1 mouse cellular context compared by ENCODE assay signal in the genomic region with DNA sequence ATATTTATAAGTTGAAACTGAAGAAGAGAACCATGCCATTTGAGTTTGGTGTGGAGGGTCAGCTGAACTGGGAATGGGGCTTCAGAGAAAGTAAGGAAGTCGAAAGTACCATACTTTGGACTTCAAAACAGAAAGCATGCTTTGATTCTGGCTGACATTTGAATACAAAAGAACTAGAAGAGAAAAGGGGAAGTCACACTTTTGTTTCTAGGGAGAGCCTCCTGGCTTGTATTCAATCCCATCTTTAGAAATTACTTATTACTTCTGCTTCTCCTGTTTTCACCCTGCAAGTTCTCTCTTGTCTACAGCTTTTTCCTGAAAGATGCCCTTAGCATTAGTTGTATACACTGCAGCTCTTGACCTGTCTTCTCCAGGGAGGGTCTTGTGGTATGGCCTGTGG.
A peak's percentile ranks its signal among the peaks of the same experiment; 100 is the strongest.
TF ChIP-seq lines count a peak whose summit lies in the region.

No protein-coding gene starts in this region.

TF ChIP-seq in CH12.LX, 34 proteins besides CTCF, POLR2A, EP300 and RAD21:
- no peak for TF ChIP-seq NELFE (IDR thresholded peaks at IDR 0.05; ENCODE audit: low read depth, low read length)
- TF ChIP-seq ZMIZ1 (IDR thresholded peaks at IDR 0.05; ENCODE audit: low read depth, low read length): no peak
- no peak for TF ChIP-seq MYC (IDR thresholded peaks at IDR 0.05; ENCODE audit: low read depth, low read length)
- TF ChIP-seq HCFC1 (IDR thresholded peaks at IDR 0.05; ENCODE audit: low read depth, low read length): no peak
- TF ChIP-seq KAT2A (IDR thresholded peaks at IDR 0.05; ENCODE audit: insufficient replicate concordance, low read length): no peak
- no peak for TF ChIP-seq RCOR1 (conservative IDR thresholded peaks at IDR 0.05; ENCODE audit: low read depth, low read length)
- no peak for TF ChIP-seq USF1 (IDR thresholded peaks at IDR 0.05; ENCODE audit: low read depth, low read length)
- TF ChIP-seq IRF4 (IDR thresholded peaks at IDR 0.05; ENCODE audit: low read depth, low read length): peak; percentile 77
- TF ChIP-seq TCF12 (IDR thresholded peaks at IDR 0.05; ENCODE audit: low read depth, low read length): no peak
- no peak for TF ChIP-seq NRF1 (IDR thresholded peaks at IDR 0.05; ENCODE audit: low read depth, low read length)
- TF ChIP-seq BHLHE40 (IDR thresholded peaks at IDR 0.05; ENCODE audit: low read depth, low read length): peak; percentile 25; the same call in 1 of the 2 replicates
- no peak for TF ChIP-seq ELF1 (IDR thresholded peaks at IDR 0.05; ENCODE audit: low read depth, low read length)
- TF ChIP-seq MXI1 (IDR thresholded peaks at IDR 0.05; ENCODE audit: low read depth, low read length): no peak; the same call in 1 of the 2 replicates
